Mouse (Mus musculus): ENCODE results near the gene Wipf2. TPM values are rescaled to one million over a fixed set of nuclear protein-coding genes. Genes with fewer than 3 reads are reported as not detected.

The Wipf2 gene
- polyA plus RNA-seq, 1 experiment from 2014 or later = 3.8 TPM

- Histone ChIP-seq H3K4me3 (ENCODE audit: low read depth, low read length) (no peak overlapping the region), H3K4me2 (no peak overlapping the region), H3K9ac (ENCODE audit: low read depth, low read length) (no peak overlapping the region), H3K27ac (ENCODE audit: low read depth, low read length) (no peak overlapping the region), H3K36me3 (ENCODE audit: control insufficient read depth, insufficient read depth, low read length) (peaks cover 11% of the 10 kb centered on the region), H3K9me3 (replicated peaks; ENCODE audit: control insufficient read depth, low read length) (no peaks in the 10 kb centered on the region), H3K27me3 (ENCODE audit: control insufficient read depth, insufficient read depth, low read length) (peaks cover 32% of the 10 kb centered on the region), H3K4me1 (ENCODE audit: control insufficient read depth, insufficient read depth, low read length) (peaks cover 16% of the 10 kb centered on the region)
- ATAC-seq (replicated peaks; ENCODE audit: insufficient number of reproducible peaks, low FRiP score, low TSS enrichment) = no peak
- 67% methylated on average over 3 of the region's 3 CpGs for WGBS (ENCODE audit: insufficient replicate concordance)
Measured at GRCm38 (mm10) chr11:98835725-98836124, 27.7 kb upstream of the Wipf2 start.

- Histone ChIP-seq H3K9ac (ENCODE audit: low read depth, low read length) (no peak overlapping the region), H3K27me3 (ENCODE audit: control insufficient read depth, insufficient read depth, low read length) (peaks cover 32% of the 10 kb centered on the region), H3K27ac (ENCODE audit: low read depth, low read length) (no peak overlapping the region), H3K4me1 (ENCODE audit: control insufficient read depth, insufficient read depth, low read length) (peaks cover 16% of the 10 kb centered on the region), H3K4me2 (peak overlapping the region; percentile 100), H3K9me3 (replicated peaks; ENCODE audit: control insufficient read depth, low read length) (no peaks in the 10 kb centered on the region), H3K4me3 (ENCODE audit: low read depth, low read length) (peak overlapping the region; percentile 69; the same call in 1 of the 2 replicates), H3K36me3 (ENCODE audit: control insufficient read depth, insufficient read depth, low read length) (peaks cover 11% of the 10 kb centered on the region)
- no peak for ATAC-seq (replicated peaks; ENCODE audit: insufficient number of reproducible peaks, low FRiP score, low TSS enrichment)
- WGBS (ENCODE audit: insufficient replicate concordance) = 30% methylated on average over 7 of the region's 7 CpGs
Measured at GRCm38 (mm10) chr11:98836128-98836527, 27.3 kb upstream of the Wipf2 start.

- no peaks in the 10 kb centered on the region for H3K9me3 ChIP-seq (replicated peaks; ENCODE audit: control insufficient read depth, low read length)
- peaks cover 16% of the 10 kb centered on the region for H3K4me1 ChIP-seq (ENCODE audit: control insufficient read depth, insufficient read depth, low read length)
- WGBS (ENCODE audit: insufficient replicate concordance) = under 1% methylated on average over 38 of the region's 48 CpGs
- H3K27ac ChIP-seq (ENCODE audit: low read depth, low read length) = no peak within 1 kb of the TSS
- H3K4me2 ChIP-seq = peak within 1 kb of the TSS; percentile 100
- peaks cover 11% of the 10 kb centered on the region for H3K36me3 ChIP-seq (ENCODE audit: control insufficient read depth, insufficient read depth, low read length)
- peak within 1 kb of the TSS; percentile 75 for H3K9ac ChIP-seq (ENCODE audit: low read depth, low read length)
- peak; percentile 83 for ATAC-seq (replicated peaks; ENCODE audit: insufficient number of reproducible peaks, low FRiP score, low TSS enrichment)
- H3K27me3 ChIP-seq (ENCODE audit: control insufficient read depth, insufficient read depth, low read length) = peaks cover 32% of the 10 kb centered on the region
- peak within 1 kb of the TSS; percentile 69 for H3K4me3 ChIP-seq (ENCODE audit: low read depth, low read length)
Measured at GRCm38 (mm10) chr11:98836651-98837141, 26.7 kb upstream of the Wipf2 start, which contains the start of gene Rapgefl1. Rapgefl1 (plus strand) TSS chr11:98836785.

GRCm38 (mm10) chr11:98837231-98837704, 26.2 kb upstream of the Wipf2 start:
- Histone ChIP-seq H3K4me2 (peak overlapping the region; percentile 100), H3K36me3 (ENCODE audit: control insufficient read depth, insufficient read depth, low read length) (peaks cover 11% of the 10 kb centered on the region), H3K4me1 (ENCODE audit: control insufficient read depth, insufficient read depth, low read length) (peaks cover 16% of the 10 kb centered on the region), H3K27me3 (ENCODE audit: control insufficient read depth, insufficient read depth, low read length) (peaks cover 32% of the 10 kb centered on the region), H3K9me3 (replicated peaks; ENCODE audit: control insufficient read depth, low read length) (no peaks in the 10 kb centered on the region), H3K9ac (ENCODE audit: low read depth, low read length) (peak overlapping the region; percentile 75), H3K27ac (ENCODE audit: low read depth, low read length) (no peak overlapping the region), H3K4me3 (ENCODE audit: low read depth, low read length) (peak overlapping the region; percentile 69)
- WGBS (ENCODE audit: insufficient replicate concordance) = 1% methylated on average over 26 of the region's 29 CpGs
- 0 out of 2 replicates have a peak, but pooled peaks have one; percentile 8 for ATAC-seq (replicated peaks; ENCODE audit: insufficient number of reproducible peaks, low FRiP score, low TSS enrichment)

GRCm38 (mm10) chr11:98837917-98838316, 25.5 kb upstream of the Wipf2 start:
- ATAC-seq (replicated peaks; ENCODE audit: insufficient number of reproducible peaks, low FRiP score, low TSS enrichment) = no peak
- peak overlapping the region; percentile 69 for H3K4me3 ChIP-seq (ENCODE audit: low read depth, low read length)

GRCm38 (mm10) chr11:98838512-98838911, 24.9 kb upstream of the Wipf2 start:
- Histone ChIP-seq H3K9ac (ENCODE audit: low read depth, low read length) (no peak overlapping the region), H3K4me2 (no peak overlapping the region)
- WGBS (ENCODE audit: insufficient replicate concordance) = 73% methylated on average over 9 of the region's 9 CpGs

More at GRCm38 (mm10) chr11:98837917-98838316, 25.5 kb upstream of the Wipf2 start:
- peak overlapping the region; percentile 100 for H3K4me2 ChIP-seq
- peaks cover 10% of the 10 kb centered on the region for H3K36me3 ChIP-seq (ENCODE audit: control insufficient read depth, insufficient read depth, low read length)
- peaks cover 16% of the 10 kb centered on the region for H3K4me1 ChIP-seq (ENCODE audit: control insufficient read depth, insufficient read depth, low read length)
- H3K27ac ChIP-seq (ENCODE audit: low read depth, low read length) = no peak overlapping the region
- H3K27me3 ChIP-seq (ENCODE audit: control insufficient read depth, insufficient read depth, low read length) = peaks cover 32% of the 10 kb centered on the region
- H3K9ac ChIP-seq (ENCODE audit: low read depth, low read length) = no peak overlapping the region
- no peaks in the 10 kb centered on the region for H3K9me3 ChIP-seq (replicated peaks; ENCODE audit: control insufficient read depth, low read length)
- 55% methylated on average over 11 of the region's 11 CpGs for WGBS (ENCODE audit: insufficient replicate concordance)

GRCm38 (mm10) chr11:98839402-98839801, 24.0 kb upstream of the Wipf2 start:
- no peak overlapping the region for H3K9ac ChIP-seq (ENCODE audit: low read depth, low read length)
- no peaks in the 10 kb centered on the region for H3K9me3 ChIP-seq (replicated peaks; ENCODE audit: control insufficient read depth, low read length)
- no peak overlapping the region for H3K27ac ChIP-seq (ENCODE audit: low read depth, low read length)
- ATAC-seq (replicated peaks; ENCODE audit: insufficient number of reproducible peaks, low FRiP score, low TSS enrichment) = no peak
- no peak overlapping the region for H3K4me2 ChIP-seq
- 41% methylated on average over 6 of the region's 6 CpGs for whole genome bisulfite sequencing (ENCODE audit: insufficient replicate concordance)
- no peaks in the 10 kb centered on the region for H3K36me3 ChIP-seq (ENCODE audit: control insufficient read depth, insufficient read depth, low read length)
- H3K4me3 ChIP-seq (ENCODE audit: low read depth, low read length) = no peak overlapping the region
- H3K4me1 ChIP-seq (ENCODE audit: control insufficient read depth, insufficient read depth, low read length) = peaks cover 16% of the 10 kb centered on the region
- peaks cover 32% of the 10 kb centered on the region for H3K27me3 ChIP-seq (ENCODE audit: control insufficient read depth, insufficient read depth, low read length)

More at GRCm38 (mm10) chr11:98838512-98838911, 24.9 kb upstream of the Wipf2 start:
- Histone ChIP-seq H3K4me1 (ENCODE audit: control insufficient read depth, insufficient read depth, low read length) (peaks cover 16% of the 10 kb centered on the region), H3K9me3 (replicated peaks; ENCODE audit: control insufficient read depth, low read length) (no peaks in the 10 kb centered on the region), H3K36me3 (ENCODE audit: control insufficient read depth, insufficient read depth, low read length) (peaks cover 4% of the 10 kb centered on the region), H3K27ac (ENCODE audit: low read depth, low read length) (no peak overlapping the region), H3K4me3 (ENCODE audit: low read depth, low read length) (no peak overlapping the region), H3K27me3 (ENCODE audit: control insufficient read depth, insufficient read depth, low read length) (peaks cover 32% of the 10 kb centered on the region)
- ATAC-seq (replicated peaks; ENCODE audit: insufficient number of reproducible peaks, low FRiP score, low TSS enrichment) = no peak

GRCm38 (mm10) chr11:98839897-98840296, 23.5 kb upstream of the Wipf2 start:
- H3K4me3 ChIP-seq (ENCODE audit: low read depth, low read length) = no peak overlapping the region
- WGBS (ENCODE audit: insufficient replicate concordance) = 64% methylated on average over 10 of the region's 10 CpGs
- H3K9ac ChIP-seq (ENCODE audit: low read depth, low read length) = no peak overlapping the region
- peaks cover 32% of the 10 kb centered on the region for H3K27me3 ChIP-seq (ENCODE audit: control insufficient read depth, insufficient read depth, low read length)
- H3K4me1 ChIP-seq (ENCODE audit: control insufficient read depth, insufficient read depth, low read length) = peaks cover 16% of the 10 kb centered on the region
- H3K27ac ChIP-seq (ENCODE audit: low read depth, low read length) = no peak overlapping the region
- no peaks in the 10 kb centered on the region for H3K9me3 ChIP-seq (replicated peaks; ENCODE audit: control insufficient read depth, low read length)
- no peak for ATAC-seq (replicated peaks; ENCODE audit: insufficient number of reproducible peaks, low FRiP score, low TSS enrichment)
- no peaks in the 10 kb centered on the region for H3K36me3 ChIP-seq (ENCODE audit: control insufficient read depth, insufficient read depth, low read length)
- no peak overlapping the region for H3K4me2 ChIP-seq

- ATAC-seq (replicated peaks; ENCODE audit: insufficient number of reproducible peaks, low FRiP score, low TSS enrichment) = no peak
- Histone ChIP-seq H3K4me2 (no peak overlapping the region), H3K27me3 (ENCODE audit: control insufficient read depth, insufficient read depth, low read length) (no peaks in the 10 kb centered on the region), H3K27ac (ENCODE audit: low read depth, low read length) (no peak overlapping the region), H3K36me3 (ENCODE audit: control insufficient read depth, insufficient read depth, low read length) (no peaks in the 10 kb centered on the region), H3K4me3 (ENCODE audit: low read depth, low read length) (no peak overlapping the region), H3K4me1 (ENCODE audit: control insufficient read depth, insufficient read depth, low read length) (peaks cover 6% of the 10 kb centered on the region; the same call in 1 of the 2 replicates), H3K9me3 (replicated peaks; ENCODE audit: control insufficient read depth, low read length) (no peaks in the 10 kb centered on the region), H3K9ac (ENCODE audit: low read depth, low read length) (no peak overlapping the region)
- 45% methylated on average over 13 of the region's 13 CpGs for whole genome bisulfite sequencing (ENCODE audit: insufficient replicate concordance)
Measured at GRCm38 (mm10) chr11:98846016-98846415, 17.4 kb upstream of the Wipf2 start.

Measured in heart, embryonic 11.5 days (tissue).